Mouse (Mus musculus) stomach, embryonic 16.5 days (tissue): ENCODE measurements around the gene Sc5d. TPM values are rescaled to one million over a fixed set of nuclear protein-coding genes. Genes with fewer than 3 reads are reported as not detected.

Experiments
- ATAC-seq: fragments of 200-750 bp; cut with Nextera tagmentation; 2 replicates; pipeline ENCODE4 v1.8.0; 2017; ENCODE audit warnings: moderate number of reproducible peaks, moderate TSS enrichment; ENCODE audit not compliant: insufficient read depth, low FRiP score
- H3K27ac ChIP-seq: fragments of 300-500 bp; sonication (generic); 2 replicates; pipeline ENCODE4 v1.5.1; 2014; ENCODE audit warnings: low read length
- H3K27me3 ChIP-seq: fragments of 300-500 bp; sonication (generic); 2 replicates; pipeline ENCODE4 v1.6.1; 2014; ENCODE audit warnings: low read length, control low read depth, mixed read lengths; ENCODE audit not compliant: control insufficient read depth, insufficient read depth
- H3K36me3 ChIP-seq: fragments of 300-500 bp; sonication (generic); 2 replicates; pipeline ENCODE4 v1.6.1; 2014; ENCODE audit warnings: low read length; ENCODE audit not compliant: control insufficient read depth, insufficient read depth
- H3K4me1 ChIP-seq: fragments of 300-500 bp; sonication (generic); 2 replicates; pipeline ENCODE4 v1.6.1; 2014; ENCODE audit warnings: low read length, control low read depth, mixed read lengths; ENCODE audit not compliant: control insufficient read depth, insufficient read depth
- H3K4me2 ChIP-seq: fragments of 300-500 bp; sonication (generic); 2 replicates; pipeline ENCODE4 v1.6.1; 2014; ENCODE audit warnings: low read depth, low read length, mixed read lengths
- H3K4me3 ChIP-seq: fragments of 300-500 bp; sonication (generic); replicated peaks from 2 replicates; pipeline ENCODE4 v1.5.1; 2014; ENCODE audit warnings: mild to moderate bottlenecking, low read length
- H3K9ac ChIP-seq: fragments of 300-500 bp; sonication (generic); 2 replicates; pipeline ENCODE4 v1.6.1; 2014; ENCODE audit warnings: low read length
- H3K9me3 ChIP-seq: fragments of 300-500 bp; sonication (generic); replicated peaks from 2 replicates; pipeline ENCODE4 v1.6.1; 2016; ENCODE audit warnings: low read length, control low read depth; ENCODE audit not compliant: control insufficient read depth
- WGBS: fragments of 180-500 bp; shearing (Covaris S2); extraction: QIAGEN DNeasy Blood & Tissue Kit; methylation state at CpG from one replicate; pipeline ENCODE4 v1.1.7; 2014; 5-methylcytosine and 5-hydroxymethylcytosine counted together
- polyA plus RNA-seq: library from polyadenylated mRNA; unstranded; fragments of >200 nt; fragmentation: Nextera tagmentation; extraction: Ambion mirVana; gene quantifications from 2 replicates; pipeline ENCODE4 v1.2.1, GENCODE M21; 2015

Gene Sc5d
- polyA plus RNA-seq, 1 experiment from 2014 or later: 69.6 TPM

GRCm38 (mm10) chr9:42278046-42278445, 14.0 kb upstream of the Sc5d start:
- Histone ChIP-seq H3K27me3 (no peaks in the 10 kb centered on the region), H3K9ac (no peak overlapping the region), H3K4me2 (no peak overlapping the region), H3K4me3 (no peak overlapping the region), H3K9me3 (no peaks in the 10 kb centered on the region), H3K36me3 (no peaks in the 10 kb centered on the region), H3K4me1 (no peaks in the 10 kb centered on the region), H3K27ac (no peak overlapping the region)
- no peak for ATAC-seq
- 87% methylated on average over 3 of the region's 3 CpGs for WGBS

DNA sequence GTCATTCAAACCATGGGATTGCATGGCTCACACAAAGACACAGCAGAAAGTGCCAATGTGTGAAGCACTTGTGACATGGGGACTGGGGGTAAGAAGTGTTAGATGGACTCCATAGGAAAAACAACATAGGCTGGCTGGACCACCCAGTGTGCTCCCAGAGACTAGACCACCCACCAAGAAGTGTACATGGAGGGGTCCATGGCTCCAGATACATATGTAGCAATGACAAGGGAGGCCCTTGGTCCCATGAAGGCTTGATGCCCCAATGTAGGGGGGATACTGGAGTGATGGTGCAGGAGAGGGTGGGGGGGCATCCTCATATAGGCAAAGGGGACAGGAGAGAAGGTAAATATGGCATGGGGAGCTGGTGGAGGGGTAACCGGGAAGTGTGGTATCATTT, 13.6 kb upstream of the Sc5d start:
- Histone ChIP-seq H3K4me1 (no peaks in the 10 kb centered on the region), H3K36me3 (no peaks in the 10 kb centered on the region), H3K27me3 (no peaks in the 10 kb centered on the region), H3K27ac (no peak overlapping the region), H3K4me2 (no peak overlapping the region), H3K4me3 (no peak overlapping the region), H3K9me3 (no peaks in the 10 kb centered on the region), H3K9ac (no peak overlapping the region)
- ATAC-seq: no peak
- 77% methylated on average over 1 of the region's 1 CpGs for WGBS

DNA sequence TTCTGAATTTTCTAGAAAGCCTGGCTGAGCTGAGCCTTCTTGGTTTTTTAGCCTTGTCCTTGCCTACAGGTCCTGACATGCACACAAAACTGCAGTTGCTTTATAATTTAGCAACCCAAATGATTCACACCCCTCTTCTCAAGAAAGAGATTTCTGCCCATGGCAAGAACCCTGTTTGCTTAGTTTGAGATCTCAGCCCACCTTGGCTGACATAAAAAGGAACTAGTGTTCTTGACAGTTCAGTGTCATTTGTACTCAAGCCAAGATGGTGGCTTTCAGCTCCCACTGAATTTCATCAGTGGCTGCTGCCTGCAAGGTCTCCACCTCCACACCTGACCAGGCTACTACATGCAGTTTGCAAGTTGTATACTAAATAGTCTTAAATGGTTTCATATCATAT, 13.1 kb upstream of the Sc5d start:
- ATAC-seq: no peak
- H3K36me3 ChIP-seq: no peaks in the 10 kb centered on the region

GRCm38 (mm10) chr9:42275761-42276145, 11.7 kb upstream of the Sc5d start:
- Histone ChIP-seq H3K36me3 (no peaks in the 10 kb centered on the region), H3K9me3 (no peaks in the 10 kb centered on the region), H3K27me3 (no peaks in the 10 kb centered on the region), H3K4me3 (no peak overlapping the region), H3K4me1 (no peaks in the 10 kb centered on the region), H3K9ac (no peak overlapping the region), H3K4me2 (no peak overlapping the region), H3K27ac (no peak overlapping the region)
- WGBS: 69% methylated on average over 11 of the region's 11 CpGs
- no peak for ATAC-seq

More for the DNA sequence above, 13.1 kb upstream of the Sc5d start:
- Histone ChIP-seq H3K27me3 (no peaks in the 10 kb centered on the region), H3K9ac (no peak overlapping the region), H3K4me3 (no peak overlapping the region), H3K9me3 (no peaks in the 10 kb centered on the region), H3K4me1 (no peaks in the 10 kb centered on the region), H3K4me2 (no peak overlapping the region), H3K27ac (no peak overlapping the region)

DNA sequence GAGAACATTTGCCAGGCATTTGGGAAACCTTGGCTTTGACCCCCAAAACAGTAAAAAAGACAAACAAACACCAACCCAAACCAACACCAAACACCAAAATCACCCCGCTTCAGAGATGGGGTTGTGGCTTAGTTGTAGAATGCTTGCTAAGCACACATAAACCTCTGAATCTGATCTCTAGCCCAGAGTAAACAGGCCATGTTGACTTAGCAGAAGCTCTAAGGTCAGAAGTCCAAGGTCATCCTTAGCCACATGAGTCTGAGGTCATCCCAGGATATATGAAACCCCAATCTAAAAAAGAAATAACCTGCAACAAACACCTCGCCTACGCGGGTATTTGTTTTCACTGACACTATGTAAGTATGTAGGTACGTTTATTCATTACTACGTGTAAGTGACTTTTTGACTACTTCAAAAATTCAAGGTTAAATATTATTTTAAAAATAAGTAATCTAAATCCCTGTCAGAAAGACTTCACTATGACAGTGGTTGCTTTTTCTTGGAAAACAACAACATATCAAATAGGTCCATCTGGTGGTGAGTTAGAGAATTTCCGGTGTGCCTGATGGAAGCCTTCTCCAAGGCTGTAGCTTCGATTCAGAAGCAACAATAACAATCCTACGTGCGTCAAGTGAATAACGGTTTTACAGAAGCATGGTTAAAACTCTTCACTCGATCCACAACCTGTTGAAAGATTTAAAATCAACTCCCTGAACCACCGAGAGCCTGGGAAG, 11.1 kb upstream of the Sc5d start:
- Histone ChIP-seq H3K27ac (no peak overlapping the region), H3K27me3 (no peaks in the 10 kb centered on the region), H3K9ac (no peak overlapping the region), H3K4me1 (no peaks in the 10 kb centered on the region), H3K9me3 (no peaks in the 10 kb centered on the region), H3K36me3 (no peaks in the 10 kb centered on the region), H3K4me3 (no peak overlapping the region), H3K4me2 (no peak overlapping the region)
- 48% methylated on average over 13 of the region's 13 CpGs for WGBS
- ATAC-seq: no peak

DNA sequence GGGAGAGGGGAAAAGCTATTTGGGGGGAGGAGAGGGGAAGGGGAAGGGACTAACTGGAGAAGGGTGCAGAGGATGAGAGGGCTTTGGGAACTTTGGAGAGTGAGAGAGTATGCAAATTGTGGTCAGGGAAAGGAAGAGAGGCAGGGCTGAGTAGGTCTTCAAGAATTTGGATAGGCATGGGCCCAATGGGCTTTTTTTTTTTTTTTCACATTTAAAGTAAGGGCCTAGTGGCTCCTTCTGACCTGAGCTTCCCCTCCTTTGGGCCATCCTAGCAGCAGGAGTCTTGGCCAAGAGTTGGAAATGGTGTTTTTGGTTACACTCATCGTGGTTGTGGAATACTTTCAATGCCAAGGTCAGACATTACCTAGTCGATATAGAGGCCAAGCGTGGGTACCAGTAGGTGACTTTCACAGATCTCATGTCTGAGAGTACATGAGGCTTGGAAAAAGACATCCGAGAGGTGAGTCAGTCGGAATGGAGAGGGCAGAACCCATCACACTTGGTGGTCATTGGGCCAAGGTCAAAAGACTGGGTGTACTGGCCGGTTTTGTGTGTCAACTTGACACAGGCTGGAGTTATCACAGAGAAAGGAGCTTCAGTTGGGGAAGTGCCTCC, 9.7 kb upstream of the Sc5d start:
- ATAC-seq: no peak

GRCm38 (mm10) chr9:42273174-42273573, 9.1 kb upstream of the Sc5d start:
- no peaks in the 10 kb centered on the region for H3K4me1 ChIP-seq
- ATAC-seq: no peak
- H3K4me2 ChIP-seq: no peak overlapping the region
- no peaks in the 10 kb centered on the region for H3K36me3 ChIP-seq
- WGBS: 86% methylated on average over 3 of the region's 3 CpGs
- no peak overlapping the region for H3K27ac ChIP-seq
- no peak overlapping the region for H3K4me3 ChIP-seq
- H3K9me3 ChIP-seq: no peaks in the 10 kb centered on the region
- H3K27me3 ChIP-seq: no peaks in the 10 kb centered on the region
- H3K9ac ChIP-seq: no peak overlapping the region

More for the DNA sequence above, 9.7 kb upstream of the Sc5d start:
- Histone ChIP-seq H3K36me3 (no peaks in the 10 kb centered on the region), H3K9me3 (no peaks in the 10 kb centered on the region), H3K4me3 (no peak overlapping the region), H3K27me3 (no peaks in the 10 kb centered on the region), H3K4me1 (no peaks in the 10 kb centered on the region), H3K27ac (no peak overlapping the region), H3K9ac (no peak overlapping the region), H3K4me2 (no peak overlapping the region)
- 93% methylated on average over 6 of the region's 6 CpGs for WGBS

DNA sequence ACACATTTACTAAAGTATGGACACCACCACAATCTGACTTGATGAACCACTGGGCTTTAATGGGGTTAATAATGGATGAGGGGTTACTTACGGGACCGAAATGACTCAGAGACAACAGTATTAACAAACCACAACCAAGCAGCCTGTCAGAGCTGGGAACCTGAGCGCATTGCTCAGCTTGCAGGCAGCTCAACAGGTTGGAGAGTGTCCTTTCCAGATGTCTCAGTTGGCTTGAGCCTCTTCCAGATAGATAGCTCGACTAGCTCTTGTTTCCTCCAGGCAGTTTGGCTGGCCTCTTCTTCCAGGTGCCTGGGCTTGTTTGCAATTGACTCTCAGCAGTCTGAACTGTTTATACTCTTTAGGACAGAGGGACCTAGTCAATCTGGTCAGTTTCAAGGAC, 8.6 kb upstream of the Sc5d start:
- H3K9me3 ChIP-seq: no peaks in the 10 kb centered on the region
- no peak overlapping the region for H3K27ac ChIP-seq
- no peak; the same call in 1 of the 2 replicates for ATAC-seq
- no peaks in the 10 kb centered on the region for H3K27me3 ChIP-seq
- H3K4me2 ChIP-seq: no peak overlapping the region
- no peak overlapping the region for H3K9ac ChIP-seq
- H3K36me3 ChIP-seq: no peaks in the 10 kb centered on the region
- H3K4me3 ChIP-seq: no peak overlapping the region
- H3K4me1 ChIP-seq: no peaks in the 10 kb centered on the region
- WGBS: 46% methylated on average over 4 of the region's 4 CpGs

DNA sequence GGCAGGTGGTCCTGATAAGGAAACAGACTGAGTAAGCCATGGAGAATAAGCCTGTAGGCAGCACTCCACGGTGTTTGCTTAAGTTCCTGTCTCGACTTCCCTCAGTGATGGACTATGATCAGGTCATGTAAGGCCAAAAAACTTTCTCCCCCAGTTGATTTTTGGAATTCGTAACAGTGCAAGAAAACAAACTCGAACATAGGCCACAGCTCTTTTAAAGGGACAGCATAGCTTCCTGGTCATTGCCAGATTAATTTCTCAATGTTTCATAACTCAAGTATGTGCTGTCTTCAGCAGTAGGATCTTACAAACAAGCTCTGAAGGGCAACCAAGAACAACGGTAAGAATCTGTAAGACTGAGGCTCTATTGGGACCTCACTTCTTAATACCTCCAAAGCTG, 7.4 kb upstream of the Sc5d start:
- no peak overlapping the region for H3K4me3 ChIP-seq
- 68% methylated on average over 5 of the region's 5 CpGs for WGBS
- ATAC-seq: no peak

More for the DNA sequence above, 7.4 kb upstream of the Sc5d start:
- no peaks in the 10 kb centered on the region for H3K27me3 ChIP-seq
- H3K9ac ChIP-seq: no peak overlapping the region
- H3K4me1 ChIP-seq: no peaks in the 10 kb centered on the region
- H3K9me3 ChIP-seq: no peaks in the 10 kb centered on the region
- H3K4me2 ChIP-seq: no peak overlapping the region
- H3K36me3 ChIP-seq: no peaks in the 10 kb centered on the region
- H3K27ac ChIP-seq: no peak overlapping the region
